Mouse (Mus musculus) erythroblast, embryonic 14.5 days (primary cell): ENCODE results near the gene Erc2. TPM values are rescaled to one million over a fixed set of nuclear protein-coding genes. Genes with fewer than 3 reads are reported as not detected.

Source experiments
- H3K27me3 ChIP-seq: 2 replicates; pipeline ENCODE4 v1.6.1; 2012; ENCODE audit warnings: inconsistent platforms; ENCODE audit not compliant: control insufficient read depth
- H3K36me3 ChIP-seq: 2 replicates; pipeline ENCODE4 v1.6.1; 2012; ENCODE audit warnings: mild to moderate bottlenecking, inconsistent platforms; ENCODE audit not compliant: control insufficient read depth
- H3K4me1 ChIP-seq: 2 replicates; pipeline ENCODE4 v1.6.1; 2012; ENCODE audit warnings: inconsistent platforms; ENCODE audit not compliant: control insufficient read depth
- H3K4me3 ChIP-seq: replicated peaks from 2 replicates; pipeline ENCODE3; 2012; ENCODE audit warnings: moderate library complexity, mild to moderate bottlenecking, inconsistent platforms
- H3K9me3 ChIP-seq: 2 replicates; pipeline ENCODE4 v1.6.1; 2012; ENCODE audit warnings: low read length, inconsistent platforms, mixed read lengths; ENCODE audit not compliant: control insufficient read depth
- GATA1 ChIP-seq: IDR thresholded peaks from 2 replicates; pipeline ENCODE4 v1.6.1; 2012; ENCODE audit warnings: low read length, inconsistent platforms, mixed read lengths
- TAL1 ChIP-seq: IDR thresholded peaks from 3 replicates; pipeline ENCODE4 v1.6.1; 2012; ENCODE audit warnings: low read length, inconsistent platforms, mixed read lengths
- polyA plus RNA-seq: library from polyadenylated mRNA; stranded (reverse); fragments of >175 nt; gene quantifications from 2 replicates; pipeline ENCODE4 v1.2.3, GENCODE M21; 2012

The Erc2 gene
- polyA plus RNA-seq, 1 experiment: not detected

- no peak for TF ChIP-seq GATA1
- TF ChIP-seq TAL1: no peak
- Histone ChIP-seq H3K4me3 (no peak overlapping the region), H3K4me1 (no peaks in the 10 kb centered on the region), H3K9me3 (no peaks in the 10 kb centered on the region), H3K36me3 (no peaks in the 10 kb centered on the region), H3K27me3 (no peaks in the 10 kb centered on the region)
These were observed 733.8 kb downstream of the Erc2 start for GRCm38 (mm10) chr14:28356031-28356430.

- Histone ChIP-seq H3K4me1 (no peaks in the 10 kb centered on the region), H3K9me3 (no peaks in the 10 kb centered on the region), H3K27me3 (no peaks in the 10 kb centered on the region), H3K36me3 (no peaks in the 10 kb centered on the region), H3K4me3 (no peak overlapping the region)
- TF ChIP-seq GATA1 (no peak), TAL1 (no peak)
These were observed 737.3 kb downstream of the Erc2 start for GRCm38 (mm10) chr14:28359502-28359901.

GRCm38 (mm10) chr14:28359983-28360382, 737.8 kb downstream of the Erc2 start:
- TF ChIP-seq GATA1 (no peak), TAL1 (no peak)
- no peaks in the 10 kb centered on the region for H3K4me1 ChIP-seq
- no peaks in the 10 kb centered on the region for H3K36me3 ChIP-seq
- H3K4me3 ChIP-seq: no peak overlapping the region
- H3K9me3 ChIP-seq: no peaks in the 10 kb centered on the region
- no peaks in the 10 kb centered on the region for H3K27me3 ChIP-seq

- no peaks in the 10 kb centered on the region for H3K27me3 ChIP-seq
- H3K4me1 ChIP-seq: no peaks in the 10 kb centered on the region
- H3K4me3 ChIP-seq: no peak overlapping the region
- no peaks in the 10 kb centered on the region for H3K36me3 ChIP-seq
- no peak for TF ChIP-seq TAL1
- no peak for TF ChIP-seq GATA1
- H3K9me3 ChIP-seq: no peaks in the 10 kb centered on the region
These were observed 740.1 kb downstream of the Erc2 start for GRCm38 (mm10) chr14:28362336-28362735.

GRCm38 (mm10) chr14:28370713-28371112, 748.5 kb downstream of the Erc2 start:
- no peaks in the 10 kb centered on the region for H3K27me3 ChIP-seq
- no peaks in the 10 kb centered on the region for H3K9me3 ChIP-seq
- H3K4me3 ChIP-seq: no peak overlapping the region
- H3K36me3 ChIP-seq: no peaks in the 10 kb centered on the region
- TF ChIP-seq TAL1: no peak
- no peak for TF ChIP-seq GATA1
- H3K4me1 ChIP-seq: no peaks in the 10 kb centered on the region

GRCm38 (mm10) chr14:28371651-28372050, 749.4 kb downstream of the Erc2 start:
- Histone ChIP-seq H3K4me1 (no peaks in the 10 kb centered on the region), H3K4me3 (no peak overlapping the region), H3K36me3 (no peaks in the 10 kb centered on the region), H3K27me3 (no peaks in the 10 kb centered on the region), H3K9me3 (no peaks in the 10 kb centered on the region)
- TF ChIP-seq GATA1: no peak

- TF ChIP-seq GATA1 (no peak), TAL1 (no peak)
- Histone ChIP-seq H3K27me3 (no peaks in the 10 kb centered on the region), H3K4me1 (no peaks in the 10 kb centered on the region), H3K36me3 (no peaks in the 10 kb centered on the region), H3K9me3 (no peaks in the 10 kb centered on the region), H3K4me3 (no peak overlapping the region)
These were observed 753.4 kb downstream of the Erc2 start for GRCm38 (mm10) chr14:28375642-28376091.

GRCm38 (mm10) chr14:28376208-28376805, 754.1 kb downstream of the Erc2 start:
- H3K4me1 ChIP-seq: no peaks in the 10 kb centered on the region
- TF ChIP-seq TAL1 (no peak), GATA1 (no peak)
- H3K27me3 ChIP-seq: no peaks in the 10 kb centered on the region
- H3K9me3 ChIP-seq: no peaks in the 10 kb centered on the region
- H3K4me3 ChIP-seq: no peak overlapping the region
- H3K36me3 ChIP-seq: no peaks in the 10 kb centered on the region

GRCm38 (mm10) chr14:28377519-28377918, 755.3 kb downstream of the Erc2 start:
- Histone ChIP-seq H3K4me1 (no peaks in the 10 kb centered on the region), H3K9me3 (no peaks in the 10 kb centered on the region), H3K4me3 (no peak overlapping the region), H3K36me3 (no peaks in the 10 kb centered on the region), H3K27me3 (no peaks in the 10 kb centered on the region)
- no peak for TF ChIP-seq GATA1
- no peak for TF ChIP-seq TAL1

GRCm38 (mm10) chr14:28380129-28380528, 757.9 kb downstream of the Erc2 start:
- Histone ChIP-seq H3K4me1 (no peaks in the 10 kb centered on the region), H3K9me3 (no peaks in the 10 kb centered on the region), H3K4me3 (no peak overlapping the region), H3K27me3 (no peaks in the 10 kb centered on the region), H3K36me3 (no peaks in the 10 kb centered on the region)
- TF ChIP-seq GATA1 (no peak), TAL1 (no peak)
